Mouse (Mus musculus): ENCODE results near the gene Ephb6.

Ephb6 gene

DNA sequence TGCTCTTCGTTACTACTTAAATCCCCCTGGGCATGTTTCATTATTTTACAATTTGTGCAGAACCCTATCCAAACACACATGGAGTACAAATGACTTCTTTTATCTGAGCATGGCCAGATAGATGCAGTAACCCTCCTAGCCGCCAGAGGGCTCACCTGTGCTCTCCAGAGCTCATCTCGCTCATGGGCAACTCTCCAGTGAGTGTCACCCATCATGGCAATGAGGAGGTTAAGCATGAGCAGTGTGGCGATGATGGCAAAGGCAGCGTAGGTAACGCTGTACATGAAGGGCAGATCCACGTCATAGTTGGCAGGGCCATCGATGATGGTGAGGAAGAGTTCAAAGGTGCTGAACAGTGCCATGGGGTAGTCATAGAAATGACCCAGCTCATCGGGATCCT lies 17.4 kb downstream of the Ephb6 start:
- DNase-seq (ENCODE audit: low spot score in 2 of 2) = no peak

DNA sequence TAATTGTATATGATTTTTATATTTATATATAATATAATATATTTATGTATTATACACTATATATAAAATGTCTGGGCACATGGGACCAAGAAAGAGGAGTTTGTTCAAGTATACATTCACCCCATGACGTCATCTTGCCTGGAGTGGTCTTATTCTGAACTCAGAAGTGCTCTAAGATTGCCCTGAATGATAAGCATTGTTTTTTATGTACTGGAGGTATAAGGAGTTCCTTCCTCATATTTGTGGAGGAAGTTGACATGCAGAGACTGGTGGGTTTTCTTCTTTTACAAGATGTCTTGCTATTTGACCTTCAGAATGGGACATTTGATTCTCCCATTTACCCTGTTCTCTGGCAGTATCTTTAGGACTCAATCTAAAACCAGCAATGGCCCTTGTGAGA lies 22.9 kb downstream of the Ephb6 start:
- no peak for DNase-seq (ENCODE audit: low spot score in 2 of 2)

DNA sequence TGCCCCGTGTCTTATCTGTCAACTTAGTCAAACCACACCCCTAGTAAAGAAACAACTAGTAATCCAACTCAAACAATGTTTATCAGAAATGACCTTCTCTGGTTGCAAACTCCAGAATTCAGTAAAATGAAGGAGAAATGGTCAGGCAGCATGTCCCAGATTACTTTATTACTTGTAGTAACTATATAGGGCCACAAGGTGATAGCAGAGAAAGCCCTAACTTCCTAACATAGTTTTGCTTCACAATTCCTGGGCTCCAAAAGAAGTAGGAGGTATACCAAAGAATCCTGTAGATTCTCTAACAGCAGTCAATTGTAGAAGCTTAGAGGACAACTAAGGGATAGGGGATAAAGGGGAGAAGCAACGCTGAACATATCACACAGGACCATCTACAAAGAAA lies 25.5 kb downstream of the Ephb6 start:
- no peak for DNase-seq (ENCODE audit: low spot score in 2 of 2)

- DNase-seq (ENCODE audit: low spot score in 2 of 2) = no peak
Observed at GRCm38 (mm10) chr6:41631549-41631948, 26.3 kb downstream of the Ephb6 start.

DNA sequence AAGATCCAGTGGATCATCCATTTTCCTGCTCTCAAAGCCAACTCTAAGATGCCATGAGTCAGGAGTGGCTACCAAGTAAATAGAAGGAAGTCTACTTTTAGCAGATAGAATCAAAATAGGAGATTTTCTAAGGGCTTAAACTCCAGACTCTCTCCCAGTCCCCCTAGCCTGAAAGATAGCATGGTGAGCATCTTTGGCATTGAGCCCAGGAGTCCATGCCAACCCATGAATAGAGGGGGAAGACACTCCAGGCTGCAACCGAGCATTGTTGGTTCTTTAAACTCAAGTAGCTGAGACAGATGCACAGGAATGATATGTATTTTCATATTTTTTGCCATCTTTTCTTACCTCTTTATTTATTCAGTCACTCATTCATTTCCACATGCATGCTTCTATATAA lies 29.9 kb downstream of the Ephb6 start:
- DNase-seq (ENCODE audit: low spot score in 2 of 2) = no peak

DNA sequence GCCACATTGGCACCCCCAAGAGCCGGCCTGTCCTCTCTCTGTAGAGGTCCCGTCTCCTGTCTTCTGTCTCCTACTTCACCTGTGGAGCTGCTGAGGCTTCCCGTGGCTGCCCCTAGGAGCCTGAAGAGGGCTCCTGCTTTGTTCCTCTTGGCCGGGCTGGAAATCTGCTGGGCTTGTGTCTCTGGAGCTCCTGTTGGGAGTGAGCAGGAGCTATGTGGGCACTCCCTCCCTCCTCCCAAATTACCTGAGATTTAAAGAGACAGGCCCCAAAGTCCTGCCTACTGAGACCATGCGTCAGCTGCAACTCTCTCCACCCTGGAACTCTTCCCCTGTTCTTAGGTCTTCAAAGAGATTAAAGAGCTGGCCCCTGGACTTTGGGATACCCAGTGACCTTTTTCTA lies 30.9 kb downstream of the Ephb6 start, which contains the start of gene Trpv6:
Gene Trpv6 (minus strand): TSS at position 228 of the 400 bp plus-strand sequence.
- DNase-seq (ENCODE audit: low spot score in 2 of 2) = no peak

- DNase-seq (ENCODE audit: low spot score in 2 of 2) = no peak
Observed at GRCm38 (mm10) chr6:41637393-41637792, 32.1 kb downstream of the Ephb6 start.

GRCm38 (mm10) chr6:41637927-41638506 lies 32.7 kb downstream of the Ephb6 start:
- DNase-seq (ENCODE audit: low spot score in 2 of 2) = no peak

GRCm38 (mm10) chr6:41640449-41640848 lies 35.2 kb downstream of the Ephb6 start:
- no peak for DNase-seq (ENCODE audit: low spot score in 2 of 2)

DNA sequence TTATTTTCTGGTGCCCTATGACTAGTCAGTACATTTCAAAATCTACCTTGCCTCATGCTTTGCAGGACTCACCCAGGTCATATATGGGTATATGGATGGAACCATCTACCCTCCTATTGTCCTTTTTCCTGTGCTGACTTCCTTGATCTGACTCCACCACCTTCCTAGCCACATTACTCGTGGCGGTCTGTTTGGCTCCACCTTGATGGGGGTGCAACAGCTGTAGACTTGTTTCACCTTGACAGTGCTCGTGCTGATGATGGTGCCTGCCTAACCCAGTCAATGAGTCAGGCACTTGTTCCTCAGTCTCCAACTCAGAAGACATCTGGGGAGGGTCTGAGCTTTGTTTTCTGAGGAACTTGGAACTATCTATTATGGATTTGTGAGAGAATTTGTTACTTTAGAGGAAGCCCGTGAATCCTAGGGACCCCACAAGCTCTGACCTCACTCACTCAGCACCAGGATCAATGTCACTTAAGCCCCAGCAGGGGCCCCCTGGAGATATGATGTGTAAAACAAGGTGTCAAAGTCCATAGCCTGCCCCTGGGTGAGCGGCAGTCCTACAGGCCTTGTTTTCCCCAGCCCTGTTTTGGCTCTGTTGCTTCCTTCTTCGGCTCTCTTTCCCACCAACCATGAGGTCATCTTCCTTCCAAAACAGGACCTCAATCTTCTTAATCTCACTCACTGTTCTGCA lies 36.0 kb downstream of the Ephb6 start:
- no peak for DNase-seq (ENCODE audit: low spot score in 2 of 2)

- no peak for DNase-seq (ENCODE audit: low spot score in 2 of 2)
Observed at GRCm38 (mm10) chr6:41642765-41643164, 37.5 kb downstream of the Ephb6 start.

DNA sequence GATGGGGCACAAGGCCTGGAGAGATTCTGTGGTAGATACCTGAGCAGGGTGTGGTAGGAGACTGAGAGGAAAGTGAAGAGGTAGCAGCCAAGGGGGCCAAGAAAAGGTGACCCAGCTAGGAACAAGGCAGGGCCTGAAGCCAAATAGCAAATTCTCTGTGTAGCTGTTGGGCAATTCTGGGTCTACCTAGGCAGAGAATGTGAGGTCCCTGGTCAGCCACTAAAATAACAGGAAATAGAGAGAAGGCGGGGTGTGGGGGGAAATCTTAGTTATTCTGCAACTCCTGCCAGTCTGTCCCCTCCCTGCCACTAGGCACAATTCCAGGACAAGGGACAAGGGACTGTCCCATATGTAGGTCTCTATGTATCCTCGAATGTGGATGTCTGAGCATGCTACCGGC lies 37.9 kb downstream of the Ephb6 start:
- no peak for DNase-seq (ENCODE audit: low spot score in 2 of 2)

GRCm38 (mm10) chr6:41646220-41646619 lies 40.9 kb downstream of the Ephb6 start:
- DNase-seq (ENCODE audit: low spot score in 2 of 2) = no peak

GRCm38 (mm10) chr6:41646672-41647071 lies 41.4 kb downstream of the Ephb6 start:
- DNase-seq (ENCODE audit: low spot score in 2 of 2) = no peak

DNA sequence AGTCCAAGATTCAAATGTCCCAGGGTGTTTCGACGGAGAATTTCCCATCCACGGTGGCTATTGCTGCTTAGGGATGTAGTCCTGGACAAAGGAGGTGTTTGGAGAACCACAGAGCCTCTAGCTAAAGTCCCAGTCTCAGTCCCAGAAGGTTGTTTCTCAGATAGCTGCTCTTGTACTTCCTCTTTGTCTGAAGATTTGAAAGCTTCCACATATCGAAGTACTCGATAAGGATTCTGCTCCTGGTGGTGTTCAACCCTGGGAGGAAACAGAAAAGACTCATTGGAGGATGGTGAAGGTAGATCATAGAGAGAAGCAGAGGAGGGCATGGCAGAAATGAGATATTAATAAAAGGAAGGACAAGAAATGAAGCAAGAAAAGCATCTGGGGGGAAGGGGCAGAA lies 47.9 kb downstream of the Ephb6 start:
- no peak for DNase-seq (ENCODE audit: low spot score in 2 of 2)

DNA sequence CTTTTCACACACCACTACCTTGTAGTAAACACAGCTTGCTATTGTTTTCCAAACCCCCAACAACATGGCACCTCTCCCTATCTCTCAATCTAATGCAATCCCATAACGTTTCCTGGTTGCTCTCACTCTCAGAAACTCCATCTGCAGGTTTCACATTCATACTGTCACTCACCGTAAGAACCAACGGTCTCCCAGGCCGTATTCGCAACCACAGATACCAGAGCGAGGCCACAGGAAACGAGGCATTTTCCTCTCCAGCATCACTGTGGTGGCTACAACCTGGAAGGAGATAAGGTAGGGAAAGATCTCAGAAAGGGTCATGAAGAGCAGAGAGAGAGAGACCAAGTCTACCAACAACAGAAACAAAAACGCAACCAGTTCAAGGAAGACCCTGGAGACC lies 49.4 kb downstream of the Ephb6 start:
- no peak for DNase-seq (ENCODE audit: low spot score in 2 of 2)

- no peak for DNase-seq (ENCODE audit: low spot score in 2 of 2)
Observed at GRCm38 (mm10) chr6:41658487-41658886, 53.2 kb downstream of the Ephb6 start.

GRCm38 (mm10) chr6:41662320-41662719 lies 57.0 kb downstream of the Ephb6 start:
- DNase-seq (ENCODE audit: low spot score in 2 of 2) = no peak
